Mouse (Mus musculus) ES-E14 (cell line): ENCODE measurements at regions not wholly inside any gene's neighbourhood (a gene's known extent, or its start where the extent isn't known, plus 50 kb on each side); places are given as distances from the start of the nearest gene placed in this dataset.

Source experiments
- DNase-seq: peaks from one replicate; pipeline ENCODE4 v3.0.0-alpha.2; 2013; ENCODE audit warnings: low read depth, low spot score
- H3K27ac ChIP-seq: 2 replicates; pipeline ENCODE4 v1.5.1; 2012; ENCODE audit warnings: low read depth, mild to moderate bottlenecking, low read length, moderate library complexity, mixed read lengths; ENCODE audit not compliant: poor library complexity, insufficient read depth, severe bottlenecking
- H3K36me3 ChIP-seq: 2 replicates; pipeline ENCODE4 v1.6.1; 2012; ENCODE audit warnings: mild to moderate bottlenecking, low read length, moderate library complexity, mixed read lengths; ENCODE audit not compliant: control insufficient read depth, poor library complexity, insufficient read depth, severe bottlenecking
- H3K4me1 ChIP-seq, 2 experiments: fragments of 150-350 bp in 1 of 2; sonication (generic) in 1 of 2; 2 replicates each; pipeline ENCODE4 v1.6.1; 2012; ENCODE audit warnings: low read length in 2 of 2, mild to moderate bottlenecking in 1 of 2, mixed read lengths in 1 of 2; ENCODE audit not compliant: control insufficient read depth in 2 of 2, insufficient read depth in 2 of 2, poor library complexity in 1 of 2
- H3K4me3 ChIP-seq, 2 experiments: fragments of 150-350 bp in 1 of 2; sonication (generic) in 1 of 2; 2 replicates each; pipeline ENCODE4 v1.5.1; 2012; ENCODE audit warnings: low read length in 2 of 2, low read depth in 1 of 2, mild to moderate bottlenecking in 1 of 2, mixed read lengths in 1 of 2; ENCODE audit not compliant: insufficient read depth in 1 of 2, poor library complexity in 1 of 2, severe bottlenecking in 1 of 2
- H3K9ac ChIP-seq: 2 replicates; pipeline ENCODE4 v1.6.1; 2012; ENCODE audit warnings: low read depth, mild to moderate bottlenecking, low read length, mixed read lengths; ENCODE audit not compliant: poor library complexity, insufficient read depth, severe bottlenecking
- H3K9me3 ChIP-seq: fragments of 150-350 bp; sonication (generic); 2 replicates; pipeline ENCODE4 v1.6.1; 2012; ENCODE audit warnings: low read depth, mild to moderate bottlenecking, low read length; ENCODE audit not compliant: control insufficient read depth, insufficient read depth
- CHD2 ChIP-seq: IDR thresholded peaks from 2 replicates; pipeline ENCODE4 v1.6.1; 2014; ENCODE audit warnings: mild to moderate bottlenecking, low read depth, low read length, inconsistent platforms
- HCFC1 ChIP-seq: IDR thresholded peaks from 2 replicates; pipeline ENCODE4 v1.6.1; 2012; ENCODE audit warnings: low read length, inconsistent platforms, borderline replicate concordance; ENCODE audit not compliant: insufficient read depth
- MAFK ChIP-seq: IDR thresholded peaks from 2 replicates; pipeline ENCODE4 v1.6.1; 2014; ENCODE audit warnings: mild to moderate bottlenecking, low read depth, low read length, inconsistent platforms; ENCODE audit not compliant: insufficient read depth
- ZC3H11A ChIP-seq: IDR thresholded peaks from 2 replicates; pipeline ENCODE4 v1.6.1; 2012; ENCODE audit warnings: low read depth, mild to moderate bottlenecking, inconsistent platforms, low read length, borderline replicate concordance
- ZNF384 ChIP-seq: IDR thresholded peaks from 2 replicates; pipeline ENCODE4 v1.6.1; 2012; ENCODE audit warnings: low read depth, low read length, inconsistent platforms
- in situ Hi-C, 2 experiments: fragments of 600-800 bp; cut with MboI; formaldehyde crosslinking; loops; one replicate each; pipeline ENCODE4 v1.15.1; 2025; ENCODE audit warnings: low sequenced_read_pairs in 2 of 2, inconsistent platforms in 1 of 2; ENCODE audit not compliant: unreplicated experiment in 2 of 2

- H3K4me3 ChIP-seq, result no peak overlapping the region
- no peaks in the 10 kb centered on the region for H3K36me3 ChIP-seq
- no peak overlapping the region for H3K27ac ChIP-seq
- no peaks in the 10 kb centered on the region for H3K4me1 ChIP-seq
- no peak for DNase-seq
- no peaks in the 10 kb centered on the region for H3K9me3 ChIP-seq
- TF ChIP-seq CHD2, result no peak
- TF ChIP-seq MAFK, result no peak
- TF ChIP-seq HCFC1, result no peak
- no peak for TF ChIP-seq ZC3H11A
- TF ChIP-seq ZNF384, result no peak
- in situ Hi-C loops, result no loop called here
- no peak overlapping the region for H3K9ac ChIP-seq
Observed at GRCm38 (mm10) chr14:80362024-80362622, 378.2 kb downstream of the Olfm4 start.

- H3K27ac ChIP-seq, result no peak overlapping the region
- TF ChIP-seq MAFK, result no peak
- no peak for TF ChIP-seq HCFC1
- TF ChIP-seq ZNF384, result no peak
- TF ChIP-seq ZC3H11A, result no peak
- TF ChIP-seq CHD2, result no peak
- no peaks in the 10 kb centered on the region for H3K36me3 ChIP-seq
- DNase-seq, result no peak
- no peaks in the 10 kb centered on the region for H3K9me3 ChIP-seq
- in situ Hi-C loops, result no loop called here
- no peak overlapping the region for H3K4me3 ChIP-seq
- H3K9ac ChIP-seq, result no peak overlapping the region
- H3K4me1 ChIP-seq, result no peaks in the 10 kb centered on the region
Observed at GRCm38 (mm10) chr14:80369448-80370153, 385.7 kb downstream of the Olfm4 start.

- in situ Hi-C loops, result no loop called here
- Histone ChIP-seq H3K36me3 (no peaks in the 10 kb centered on the region; the same call in 1 of the 2 replicates), H3K9me3 (no peaks in the 10 kb centered on the region), H3K4me1 (no peaks in the 10 kb centered on the region), H3K4me3 (no peak overlapping the region), H3K9ac (no peak overlapping the region), H3K27ac (no peak overlapping the region)
- DNase-seq, result no peak
- TF ChIP-seq MAFK (no peak), ZC3H11A (no peak), HCFC1 (no peak), CHD2 (no peak), ZNF384 (no peak)
Observed at GRCm38 (mm10) chr14:80374290-80374689, 390.4 kb downstream of the Olfm4 start.

GRCm38 (mm10) chr14:80377064-80377463 is 393.2 kb downstream of the Olfm4 start:
- H3K36me3 ChIP-seq, result no peaks in the 10 kb centered on the region; the same call in 1 of the 2 replicates
- no peaks in the 10 kb centered on the region for H3K9me3 ChIP-seq
- no peak overlapping the region for H3K9ac ChIP-seq
- in situ Hi-C loops, result no loop called here
- no peak overlapping the region for H3K27ac ChIP-seq
- TF ChIP-seq MAFK, result no peak
- no peak for TF ChIP-seq HCFC1
- TF ChIP-seq CHD2, result no peak
- TF ChIP-seq ZC3H11A, result no peak
- TF ChIP-seq ZNF384, result no peak
- H3K4me1 ChIP-seq, result no peaks in the 10 kb centered on the region
- no peak overlapping the region for H3K4me3 ChIP-seq
- DNase-seq, result no peak
